Mouse (Mus musculus) yolk sac, embryonic 10.5 days (tissue): ENCODE measurements around the gene Mrps21.
"Not testable (repeated sequence)": the region's sequence is repeated elsewhere in the genome, so short reads cannot be mapped to it uniquely, and the experiment has no call there.

Experiments used
- DNase-seq: peaks from one replicate; pipeline ENCODE4 v3.0.0-alpha.2; 2017; ENCODE audit warnings: low spot score

The Mrps21 gene

GRCm38 (mm10) chr3:95891211-95892065 is 20.1 kb upstream of the Mrps21 start, which contains the start of gene BC028528:
BC028528 (minus strand) TSS chr3:95892005.
- no peak for DNase-seq

- no peak for DNase-seq
These were observed 18.3 kb upstream of the Mrps21 start for GRCm38 (mm10) chr3:95889664-95890063.

- no peak for DNase-seq
These were observed 16.3 kb upstream of the Mrps21 start for GRCm38 (mm10) chr3:95887596-95887995.

- DNase-seq = peak; percentile 59
These were observed 13.1 kb upstream of the Mrps21 start for GRCm38 (mm10) chr3:95884400-95884799.

GRCm38 (mm10) chr3:95882816-95883425 is 11.6 kb upstream of the Mrps21 start:
- DNase-seq = peak; percentile 70

- peak; percentile 96 for DNase-seq
These were observed 10.9 kb upstream of the Mrps21 start, which contains the start of gene Ciart for GRCm38 (mm10) chr3:95881979-95882815. Ciart (minus strand) TSS chr3:95882251.

- DNase-seq = no peak
These were observed 7.7 kb upstream of the Mrps21 start for GRCm38 (mm10) chr3:95879063-95879462.

GRCm38 (mm10) chr3:95872048-95872447 is 729 bp upstream of the Mrps21 start:
- DNase-seq = no peak

- DNase-seq = no peak
These were observed 343 bp downstream of the Mrps21 start for GRCm38 (mm10) chr3:95870976-95871375.

- DNase-seq = no peak
These were observed 3.9 kb downstream of the Mrps21 start for GRCm38 (mm10) chr3:95867408-95867807.

- no peak for DNase-seq
These were observed 5.2 kb downstream of the Mrps21 start for GRCm38 (mm10) chr3:95866071-95866470.

- DNase-seq = no peak
These were observed 5.7 kb downstream of the Mrps21 start for GRCm38 (mm10) chr3:95865571-95865970.

- no peak for DNase-seq
These were observed 6.3 kb downstream of the Mrps21 start for GRCm38 (mm10) chr3:95865050-95865449.

- no peak for DNase-seq
These were observed 7.7 kb downstream of the Mrps21 start for GRCm38 (mm10) chr3:95863578-95863977.

GRCm38 (mm10) chr3:95861796-95862195 is 9.5 kb downstream of the Mrps21 start:
- peak; percentile 50 for DNase-seq

GRCm38 (mm10) chr3:95861216-95861615 is 10.1 kb downstream of the Mrps21 start:
- DNase-seq = no peak

- no peak for DNase-seq
These were observed 11.0 kb downstream of the Mrps21 start for GRCm38 (mm10) chr3:95860323-95860722.

- not testable (repeated sequence) for DNase-seq
These were observed 13.0 kb downstream of the Mrps21 start for GRCm38 (mm10) chr3:95858278-95858677.

GRCm38 (mm10) chr3:95857050-95857449 is 14.3 kb downstream of the Mrps21 start:
- DNase-seq = not testable (repeated sequence)

GRCm38 (mm10) chr3:95856115-95856514 is 15.2 kb downstream of the Mrps21 start:
- DNase-seq = no peak

GRCm38 (mm10) chr3:95855502-95856089 is 15.7 kb downstream of the Mrps21 start, which contains the start of gene Prpf3:
Prpf3 (minus strand) TSS chr3:95855885.
- DNase-seq = peak; percentile 90

- DNase-seq = no peak
These were observed 20.0 kb downstream of the Mrps21 start for GRCm38 (mm10) chr3:95851317-95851716.
